Mouse (Mus musculus): ENCODE results near the gene Pias4.

GRCm38 (mm10) chr10:81200605-81201287 lies 33.0 kb upstream of the Pias4 start:
- TF ChIP-seq POLR2A (IDR thresholded peaks at IDR 0.05; ENCODE audit: borderline replicate concordance, extremely low read depth, insufficient read depth, insufficient read length, poor library complexity, severe bottlenecking) (no peak), CTCF (IDR thresholded peaks at IDR 0.05; ENCODE audit: borderline replicate concordance, extremely low read depth, insufficient read depth, insufficient read length) (no peak)
